Mouse (Mus musculus): ENCODE measurements around the gene Rara.
"Not testable (repeated sequence)": the region's sequence is repeated elsewhere in the genome, so short reads cannot be mapped to it uniquely, and the experiment has no call there.

Rara gene

GRCm38 (mm10) chr11:98927438-98928076 lies at the start of gene Rara:
TSS of gene Rara (plus strand) at chr11:98927818.
- DNase-seq (ENCODE audit: low spot score in 2 of 2) = no peak

DNA sequence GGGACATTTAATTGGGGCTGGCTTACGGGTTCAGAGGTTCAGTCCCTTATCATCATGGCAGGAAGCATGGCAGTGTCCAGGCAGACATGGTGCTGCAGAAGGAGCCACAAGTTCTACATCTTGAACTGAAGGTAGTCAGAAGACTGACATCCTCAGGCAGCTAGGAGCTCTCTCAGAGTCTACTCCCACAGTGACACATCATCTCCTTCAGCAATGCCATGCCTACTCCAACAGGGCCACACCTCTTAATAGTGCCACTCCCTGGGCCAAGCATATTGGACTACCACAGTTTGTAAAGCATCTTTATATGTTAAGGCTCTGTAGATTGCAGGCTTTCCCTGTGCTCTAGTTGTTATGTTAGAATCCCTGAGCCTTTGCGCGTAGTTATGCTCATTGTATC lies 39.9 kb upstream of the Rara start:
- DNase-seq (ENCODE audit: low spot score in 2 of 2) = no peak

DNA sequence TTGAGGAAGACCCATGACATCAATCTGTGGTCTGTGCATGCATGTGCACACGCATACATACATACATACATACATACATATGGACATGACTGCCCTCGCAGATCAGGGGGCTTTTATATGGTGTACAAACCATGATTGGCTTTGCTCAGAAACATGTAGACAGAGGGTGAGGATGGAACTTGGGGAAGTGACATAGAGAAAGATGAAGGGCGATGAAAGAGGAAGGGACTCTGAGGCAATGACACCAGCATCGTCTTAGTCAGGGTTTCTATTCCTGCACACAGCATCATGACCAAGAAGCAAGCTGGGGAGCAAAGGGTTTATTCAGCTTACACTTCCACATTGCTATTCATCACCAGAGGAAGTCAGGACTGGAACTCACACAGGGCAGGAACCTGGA lies 38.5 kb upstream of the Rara start:
- DNase-seq (ENCODE audit: low spot score in 2 of 2) = no peak

DNA sequence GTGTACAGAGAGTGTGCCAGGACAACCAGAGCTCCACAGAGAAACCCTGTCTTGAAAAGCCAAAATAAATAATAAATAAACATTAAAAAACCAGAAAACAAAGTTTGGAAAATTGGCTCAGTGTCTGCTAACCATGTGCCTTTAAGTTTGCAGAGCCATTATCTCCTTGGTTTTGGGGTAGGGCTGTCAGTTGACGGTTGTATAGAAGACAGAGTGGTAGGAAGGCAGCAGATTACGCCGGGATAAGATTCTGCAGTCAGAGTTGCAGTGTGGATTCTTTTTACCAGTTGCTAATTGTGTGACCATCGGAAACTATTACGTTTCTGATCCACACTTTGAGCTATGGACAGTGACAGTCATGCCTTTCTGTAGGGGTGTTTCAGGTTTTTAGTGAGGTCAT lies 37.6 kb upstream of the Rara start:
- no peak for DNase-seq (ENCODE audit: low spot score in 2 of 2)

GRCm38 (mm10) chr11:98892426-98892825 lies 35.2 kb upstream of the Rara start:
- DNase-seq (ENCODE audit: low spot score in 2 of 2) = no peak

DNA sequence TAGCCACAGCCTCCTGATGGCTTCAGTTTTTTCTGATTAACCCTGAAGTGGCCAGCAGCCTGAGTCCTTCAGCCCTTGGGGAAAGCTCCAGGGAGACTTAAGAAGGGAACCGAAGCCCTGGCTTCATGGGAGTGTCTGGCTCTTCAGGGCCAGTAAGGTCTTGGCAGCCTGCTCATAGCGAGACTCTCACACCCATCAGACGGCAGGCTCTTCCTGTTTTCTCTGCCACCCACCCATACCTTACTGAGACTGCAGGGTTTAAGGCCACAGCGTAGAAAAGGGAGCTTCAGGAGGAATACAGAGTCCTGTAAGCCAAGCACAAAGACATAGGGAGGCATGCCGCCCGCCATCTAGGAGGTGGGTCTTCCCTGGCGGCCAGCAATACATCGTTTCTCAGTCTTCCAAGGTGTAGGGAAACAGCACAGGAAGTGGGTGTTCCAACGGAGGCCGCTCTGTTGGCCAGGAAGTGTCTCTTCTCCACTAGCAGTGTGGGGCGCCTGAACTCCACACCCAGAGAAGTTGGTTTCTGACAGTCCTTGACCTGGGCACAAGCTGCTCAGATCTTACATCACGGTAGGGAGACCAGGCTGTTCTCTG lies 27.0 kb upstream of the Rara start:
- no peak for DNase-seq (ENCODE audit: low spot score in 2 of 2)

- no peak for DNase-seq (ENCODE audit: low spot score in 2 of 2)
Measured at GRCm38 (mm10) chr11:98902621-98903245, 24.9 kb upstream of the Rara start.

- DNase-seq (ENCODE audit: low spot score in 2 of 2) = no peak
Measured at GRCm38 (mm10) chr11:98904577-98904976, 23.0 kb upstream of the Rara start.

DNA sequence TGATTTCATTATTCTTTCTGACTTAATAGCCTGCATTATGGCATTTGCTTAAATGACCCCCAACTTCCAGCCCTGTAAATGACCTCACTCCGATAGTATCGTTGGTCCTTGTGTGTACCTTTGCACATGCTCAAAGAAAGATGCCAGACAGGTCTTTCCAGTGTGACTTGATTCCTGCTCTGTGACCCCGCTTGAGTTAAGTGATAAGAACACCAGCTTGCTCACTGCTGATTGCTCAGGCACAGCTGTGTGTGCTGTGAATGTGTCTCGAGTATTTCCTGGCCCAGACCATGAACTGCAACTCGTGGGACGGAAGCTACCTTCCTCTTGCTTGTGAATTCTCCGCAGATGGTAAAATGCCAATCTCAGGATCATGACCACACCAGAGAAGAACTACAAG lies 22.6 kb upstream of the Rara start:
- DNase-seq (ENCODE audit: low spot score in 2 of 2) = no peak

GRCm38 (mm10) chr11:98905583-98905982 lies 22.0 kb upstream of the Rara start:
- no peak for DNase-seq (ENCODE audit: low spot score in 2 of 2)

GRCm38 (mm10) chr11:98907063-98907436 lies 20.6 kb upstream of the Rara start:
- no peak for DNase-seq (ENCODE audit: low spot score in 2 of 2)

DNA sequence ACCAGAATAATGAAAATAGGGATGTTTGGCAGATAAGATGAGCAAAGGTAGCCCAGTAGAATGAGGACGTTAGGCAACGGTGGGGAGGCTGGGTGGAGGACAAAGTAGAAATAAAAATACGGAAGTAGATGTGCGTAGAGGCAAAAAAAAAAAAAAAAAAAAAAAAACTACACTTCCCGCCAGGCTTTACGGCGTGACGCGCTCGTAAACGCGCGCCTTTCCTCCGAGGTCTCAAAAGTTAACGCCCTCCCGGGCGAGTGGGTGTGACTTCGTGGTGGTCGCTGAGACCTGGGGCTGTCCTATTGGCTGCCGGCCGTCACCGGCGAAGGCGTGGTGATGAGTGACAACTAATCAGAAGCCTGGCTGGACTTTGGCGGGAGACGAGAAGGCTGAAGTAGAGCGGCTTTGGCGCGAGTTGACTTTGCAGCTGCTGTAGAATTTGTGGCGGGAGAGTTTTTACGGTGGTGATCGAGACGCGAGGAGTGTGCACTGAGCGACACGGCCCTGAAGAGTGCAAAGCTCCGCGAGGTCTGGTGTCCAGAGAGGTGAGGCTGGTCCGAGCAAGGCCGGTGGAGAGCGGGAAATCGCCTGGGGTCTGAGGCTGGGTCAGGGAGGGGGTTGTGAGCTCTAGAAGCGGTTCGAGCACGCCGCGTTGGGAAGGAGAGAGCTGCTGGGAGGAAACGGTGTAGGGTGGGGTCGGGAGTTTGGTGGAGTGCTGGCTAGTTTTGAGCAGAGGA lies 20.0 kb upstream of the Rara start, which contains the start of gene Cdc6:
Gene Cdc6, plus strand, starts transcription at position 365 of the 737 bp plus-strand sequence.
- peak; percentile 89 to 92 for DNase-seq (ENCODE audit: low spot score in 2 of 2)

GRCm38 (mm10) chr11:98909654-98910053 lies 18.0 kb upstream of the Rara start:
- peak in 1 of 2 experiments; percentile 61 for DNase-seq (ENCODE audit: low spot score in 2 of 2)

DNA sequence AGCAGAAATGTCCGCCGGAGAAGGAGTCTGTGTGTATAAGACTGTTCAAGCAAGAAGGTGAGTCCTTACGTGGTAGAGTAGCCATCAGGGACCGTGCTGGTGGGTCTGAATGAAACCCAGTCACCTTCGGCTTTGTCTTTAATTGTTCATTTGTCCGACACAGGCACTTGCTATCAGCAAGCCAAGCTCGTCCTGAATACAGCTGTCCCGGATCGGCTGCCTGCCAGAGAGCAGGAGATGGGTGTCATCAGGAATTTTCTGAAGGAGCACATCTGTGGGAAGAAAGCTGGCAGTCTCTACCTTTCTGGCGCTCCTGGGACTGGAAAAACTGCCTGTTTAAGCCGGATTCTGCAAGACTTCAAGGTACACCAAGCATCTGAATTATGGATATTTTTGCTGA lies 17.2 kb upstream of the Rara start:
- no peak for DNase-seq (ENCODE audit: low spot score in 2 of 2)

- no peak for DNase-seq (ENCODE audit: low spot score in 2 of 2)
Measured at GRCm38 (mm10) chr11:98911498-98911897, 16.1 kb upstream of the Rara start.

GRCm38 (mm10) chr11:98914196-98914595 lies 13.4 kb upstream of the Rara start:
- no peak for DNase-seq (ENCODE audit: low spot score in 2 of 2)

DNA sequence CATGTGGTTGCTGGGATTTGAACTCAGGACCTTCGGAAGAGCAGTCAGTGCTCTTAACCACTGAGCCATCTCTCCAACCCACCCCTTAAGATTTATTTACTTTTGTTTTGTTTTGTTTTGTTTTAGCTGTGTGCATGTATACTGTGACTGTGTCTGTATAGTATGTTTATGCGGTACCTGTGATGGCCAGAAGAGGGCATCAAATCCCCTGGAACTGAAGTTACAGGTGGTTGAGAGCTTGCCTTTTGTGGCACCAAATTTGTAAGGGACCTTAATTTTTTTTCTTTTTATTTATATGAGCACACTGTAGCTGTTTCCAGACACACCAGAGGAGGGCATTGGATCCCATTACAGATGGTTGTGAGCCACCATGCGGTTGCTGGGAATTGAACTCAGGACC lies 11.2 kb upstream of the Rara start:
- not testable (repeated sequence) for DNase-seq (ENCODE audit: low spot score in 2 of 2)

GRCm38 (mm10) chr11:98917428-98918005 lies 10.1 kb upstream of the Rara start:
- DNase-seq (ENCODE audit: low spot score in 2 of 2) = no peak

DNA sequence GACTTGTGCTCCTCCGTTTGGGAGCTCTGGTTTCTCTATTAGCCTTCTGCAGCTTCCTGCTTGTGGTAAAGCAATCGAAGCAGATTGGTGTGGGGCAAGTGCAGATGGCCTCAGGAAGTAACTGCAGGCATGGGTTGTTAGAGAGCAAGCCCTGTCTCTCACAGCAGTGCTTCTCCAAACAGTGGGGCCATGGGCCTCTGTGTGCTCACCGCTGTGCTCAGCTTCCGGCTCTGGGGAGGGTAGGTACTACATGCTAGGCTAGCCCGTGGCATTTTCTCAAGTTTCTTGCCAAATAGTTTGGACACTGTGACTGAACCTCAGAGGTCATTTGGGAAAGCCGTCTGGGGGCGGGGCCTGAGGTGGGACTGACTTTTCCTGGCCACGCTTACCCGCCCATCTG lies 9.4 kb upstream of the Rara start:
- no peak for DNase-seq (ENCODE audit: low spot score in 2 of 2)

DNA sequence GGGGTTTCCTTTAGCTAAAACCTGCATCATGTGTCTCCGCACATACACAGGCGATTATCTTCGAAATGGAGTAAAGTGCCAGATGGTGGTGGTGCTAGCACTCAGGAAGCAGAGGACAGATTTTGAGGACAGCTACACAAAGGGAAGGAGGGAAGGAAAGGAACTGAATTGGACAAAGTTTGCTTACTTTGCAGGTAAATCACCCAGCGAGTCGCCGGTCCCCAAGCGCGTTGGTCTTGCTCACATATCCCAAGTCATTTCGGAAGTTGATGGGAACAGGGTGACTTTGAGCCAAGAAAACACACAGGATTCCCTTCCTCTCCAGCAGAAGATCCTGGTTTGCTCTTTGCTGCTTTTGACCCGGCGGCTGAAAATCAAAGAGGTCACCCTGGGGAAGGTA lies 8.6 kb upstream of the Rara start:
- DNase-seq (ENCODE audit: low spot score in 2 of 2) = no peak

DNA sequence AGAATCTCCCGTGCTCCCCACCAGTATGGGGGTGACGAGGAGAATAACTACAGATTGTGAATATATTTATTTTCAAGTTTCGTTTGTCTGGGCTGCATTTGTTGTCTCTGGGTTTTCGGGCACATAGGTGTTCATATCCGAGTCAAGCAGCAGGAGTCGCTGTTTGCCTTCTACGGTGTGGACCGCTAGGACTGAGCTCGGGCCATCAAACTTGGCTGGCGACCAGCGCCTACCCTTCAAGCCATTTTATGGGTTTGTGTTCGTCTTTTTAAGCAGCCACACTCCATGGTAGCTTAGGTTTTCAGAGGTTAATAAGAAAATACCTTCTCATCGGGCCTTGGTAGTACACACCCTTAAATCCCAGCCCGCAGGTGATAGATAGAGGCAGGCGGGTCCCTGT lies 5.8 kb upstream of the Rara start:
- DNase-seq (ENCODE audit: low spot score in 2 of 2) = peak in 1 of 2 experiments; percentile 66

GRCm38 (mm10) chr11:98922307-98922706 lies 5.3 kb upstream of the Rara start:
- DNase-seq (ENCODE audit: low spot score in 2 of 2) = peak in 1 of 2 experiments; percentile 70
